Mouse (Mus musculus) cerebellum, postnatal 14 days (tissue): Measurements from ENCODE around the gene Cttnbp2nl.

Experiments used
- DNase-seq, 2 experiments: peaks; one replicate each; pipeline ENCODE4 v3.0.0; 2021; ENCODE audit warnings: mixed read lengths in 2 of 2

Cttnbp2nl gene

GRCm38 (mm10) chr3:105052937-105053697 is at the start of gene Cttnbp2nl:
Gene Cttnbp2nl (minus strand): TSS chr3:105053146.
- peak; percentile 100 for DNase-seq

- no peak for DNase-seq
Measured at GRCm38 (mm10) chr3:105100270-105100589, 47.3 kb upstream of the Cttnbp2nl start.

DNA sequence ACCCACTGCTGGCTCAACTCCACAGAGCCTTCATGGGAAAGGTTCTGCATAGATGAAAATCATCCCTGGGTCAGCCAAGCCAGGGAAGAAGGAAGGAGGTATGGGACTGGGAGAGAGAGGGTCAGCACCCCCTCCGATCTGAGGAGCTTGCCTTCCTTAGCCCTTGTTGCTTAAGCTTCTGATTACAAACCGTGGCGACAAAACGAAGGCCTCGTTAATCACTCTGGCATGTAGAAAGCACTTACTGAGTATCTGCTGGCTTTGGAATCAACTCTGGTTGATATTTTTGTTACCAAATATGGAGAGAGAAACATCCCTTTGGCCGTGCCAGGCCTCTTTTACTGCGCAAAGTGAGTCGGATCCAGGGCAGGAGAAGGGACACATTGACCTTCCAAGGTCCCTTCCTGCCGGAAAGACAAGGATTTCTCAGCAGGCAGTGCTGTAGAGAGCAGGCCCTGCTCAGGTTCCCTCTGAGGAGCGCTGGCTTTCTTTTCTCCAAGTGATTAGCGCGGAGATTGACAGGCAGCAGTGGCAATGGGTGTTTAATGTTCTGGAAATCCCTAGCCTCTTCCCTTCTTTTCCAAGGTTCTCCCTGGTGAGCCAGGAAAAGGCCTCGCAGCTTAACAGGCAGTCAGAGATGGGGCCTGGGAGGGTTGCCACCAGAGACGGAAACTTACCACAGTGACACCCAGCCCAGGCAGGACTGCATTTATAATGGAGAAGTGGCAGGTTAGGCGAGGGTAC is 46.8 kb upstream of the Cttnbp2nl start:
- no peak for DNase-seq

GRCm38 (mm10) chr3:105097581-105097980 is 44.6 kb upstream of the Cttnbp2nl start:
- DNase-seq = no peak

GRCm38 (mm10) chr3:105095026-105095425 is 42.1 kb upstream of the Cttnbp2nl start:
- DNase-seq = peak; percentile 48 to 61

DNA sequence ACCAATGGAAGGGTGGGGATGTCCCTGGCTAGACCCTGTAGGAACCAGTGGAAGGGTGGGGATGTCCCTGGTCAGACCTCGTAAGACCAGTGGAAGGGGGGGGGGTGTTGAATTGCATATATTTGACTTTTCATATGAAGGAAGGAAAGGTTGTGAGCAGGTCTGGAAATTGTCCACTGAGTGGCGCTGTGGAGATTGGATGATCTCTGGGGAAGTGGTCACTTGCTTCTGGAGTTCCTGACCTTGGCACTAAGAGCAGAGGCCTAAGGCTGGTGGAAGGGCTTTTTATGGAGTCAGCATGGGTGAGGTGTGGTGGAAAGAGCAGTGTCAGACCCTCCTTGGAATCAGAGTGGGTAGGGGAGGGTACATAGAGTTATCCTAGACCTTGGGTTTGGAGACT is 41.5 kb upstream of the Cttnbp2nl start:
- DNase-seq = peak; percentile 44 to 68

DNA sequence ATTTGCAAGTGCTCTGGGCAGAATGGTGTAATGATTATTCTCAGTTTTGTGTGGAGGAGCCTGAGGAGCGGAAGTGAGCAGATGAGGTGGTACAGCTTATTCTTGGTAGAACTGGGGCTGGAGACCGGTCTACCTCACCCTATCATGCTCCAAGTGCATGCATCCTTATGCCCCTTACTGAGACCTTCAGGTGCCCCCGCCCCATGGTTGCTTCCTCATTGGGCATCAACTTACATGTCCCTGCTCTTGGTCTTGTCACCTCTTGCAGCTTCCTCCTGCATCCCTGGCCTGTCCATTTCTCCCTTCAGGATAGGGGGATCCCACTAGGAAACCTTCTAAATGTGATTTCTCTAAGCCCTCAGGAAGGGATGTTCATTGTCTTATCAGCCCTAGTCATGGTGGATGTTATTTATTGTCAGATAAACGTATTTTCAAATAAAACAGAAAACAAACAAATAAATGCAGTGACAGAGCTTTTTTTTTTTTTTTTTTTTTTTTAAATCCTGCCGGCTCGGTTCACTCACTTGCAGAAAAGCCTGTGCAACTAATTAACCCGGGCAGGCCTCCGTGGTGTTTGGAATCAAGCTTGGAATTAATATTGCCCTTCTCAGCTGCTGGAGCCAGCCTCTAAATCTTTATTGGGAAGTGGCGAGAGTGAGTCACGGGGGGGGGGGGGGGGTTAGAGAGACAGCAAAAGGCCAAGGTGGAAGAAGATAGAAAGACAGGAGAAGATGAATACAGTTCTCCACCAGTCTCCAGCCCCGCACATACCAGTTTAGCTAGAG is 40.0 kb upstream of the Cttnbp2nl start:
- no peak for DNase-seq

DNA sequence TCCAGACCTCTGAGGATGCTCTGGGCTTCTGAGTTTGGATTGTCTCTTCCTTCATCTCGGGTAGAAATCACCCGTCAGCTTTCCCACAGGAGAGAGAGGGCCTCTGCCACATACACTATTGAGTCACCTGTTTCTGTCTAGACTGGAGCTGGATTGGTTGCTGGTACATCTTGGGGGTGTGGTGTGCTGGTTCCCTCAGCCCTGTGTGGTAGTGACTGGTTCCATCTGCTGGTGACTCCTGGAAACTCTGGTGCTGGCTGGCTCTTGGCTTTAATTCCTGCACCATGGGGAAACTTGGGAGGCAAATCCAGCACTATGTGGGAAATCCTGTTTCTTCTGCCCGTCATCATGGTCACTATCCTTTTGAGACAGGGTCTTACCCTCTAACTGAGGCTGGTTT is 38.0 kb upstream of the Cttnbp2nl start:
- DNase-seq = peak; percentile 55 to 67

DNA sequence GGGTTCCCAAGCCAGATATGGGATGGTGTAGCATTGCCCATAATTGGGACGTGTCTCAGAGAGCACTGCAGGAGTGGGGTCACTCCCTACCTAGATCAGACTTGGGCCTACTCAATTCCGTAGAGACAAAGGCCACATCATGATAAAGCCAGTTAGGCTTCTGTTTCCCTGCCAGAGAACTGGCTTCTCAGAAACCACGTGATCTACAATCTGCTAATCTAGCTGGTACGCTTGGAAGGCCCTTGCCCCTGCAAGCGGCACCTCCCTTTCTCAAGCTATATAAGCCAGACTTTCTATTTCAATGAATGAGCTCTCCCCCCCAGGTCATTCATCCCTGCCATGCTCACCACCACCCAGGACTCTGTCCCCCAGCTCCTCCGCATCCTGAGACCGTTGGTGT is 37.2 kb upstream of the Cttnbp2nl start:
- no peak for DNase-seq

- DNase-seq = no peak
Measured at GRCm38 (mm10) chr3:105088638-105089037, 35.7 kb upstream of the Cttnbp2nl start.

GRCm38 (mm10) chr3:105087344-105087743 is 34.4 kb upstream of the Cttnbp2nl start:
- DNase-seq = no peak

- DNase-seq = peak; percentile 87 to 90
Measured at GRCm38 (mm10) chr3:105078231-105078826, 25.4 kb upstream of the Cttnbp2nl start.

GRCm38 (mm10) chr3:105075796-105076195 is 22.9 kb upstream of the Cttnbp2nl start:
- DNase-seq = no peak

DNA sequence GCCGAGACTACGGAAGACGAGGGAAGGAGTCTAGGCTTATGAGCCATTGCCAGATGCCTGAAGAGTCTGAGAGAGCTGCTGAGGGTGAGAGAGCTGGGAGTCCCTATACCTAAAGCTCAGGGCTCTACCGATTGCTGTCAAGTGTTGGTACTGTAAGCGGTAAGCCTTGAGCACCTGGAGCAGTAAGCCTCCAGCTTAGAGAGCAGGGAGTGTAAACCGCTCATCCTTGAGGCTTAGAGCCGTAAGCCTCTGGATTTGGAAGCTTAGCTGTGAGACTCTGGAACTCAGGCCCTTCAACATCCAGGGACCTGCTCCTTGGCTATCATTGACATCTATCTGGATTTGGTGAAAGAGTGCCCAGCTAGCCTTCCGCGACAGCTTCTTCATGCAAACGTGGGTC is 19.6 kb upstream of the Cttnbp2nl start:
- no peak for DNase-seq

GRCm38 (mm10) chr3:105071251-105071650 is 18.3 kb upstream of the Cttnbp2nl start:
- no peak for DNase-seq

- DNase-seq = no peak
Measured at GRCm38 (mm10) chr3:105070553-105070952, 17.6 kb upstream of the Cttnbp2nl start.

DNA sequence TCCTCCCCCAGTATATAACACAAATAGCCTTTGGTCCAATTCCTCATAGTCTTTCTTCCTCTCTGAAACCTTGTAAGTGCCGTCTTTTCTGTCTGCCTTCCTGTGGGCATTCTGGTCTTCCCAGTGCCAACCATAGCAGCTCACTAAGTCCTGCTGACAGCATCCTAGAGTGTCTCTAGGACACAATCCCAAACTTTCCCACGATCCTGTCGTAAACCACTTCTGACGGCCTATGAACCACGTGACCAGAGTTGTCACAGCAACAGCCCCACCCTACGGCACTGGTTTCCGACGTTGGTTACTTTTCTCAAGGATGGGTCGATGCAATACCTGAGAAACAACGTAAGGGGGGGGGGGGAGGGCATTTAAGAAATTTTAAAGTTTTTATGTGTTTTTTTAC is 13.6 kb upstream of the Cttnbp2nl start, which contains the start of gene 4930564D02Rik:
Gene 4930564D02Rik (plus strand): TSS at position 301 of the 400 bp plus-strand sequence.
- no peak for DNase-seq

DNA sequence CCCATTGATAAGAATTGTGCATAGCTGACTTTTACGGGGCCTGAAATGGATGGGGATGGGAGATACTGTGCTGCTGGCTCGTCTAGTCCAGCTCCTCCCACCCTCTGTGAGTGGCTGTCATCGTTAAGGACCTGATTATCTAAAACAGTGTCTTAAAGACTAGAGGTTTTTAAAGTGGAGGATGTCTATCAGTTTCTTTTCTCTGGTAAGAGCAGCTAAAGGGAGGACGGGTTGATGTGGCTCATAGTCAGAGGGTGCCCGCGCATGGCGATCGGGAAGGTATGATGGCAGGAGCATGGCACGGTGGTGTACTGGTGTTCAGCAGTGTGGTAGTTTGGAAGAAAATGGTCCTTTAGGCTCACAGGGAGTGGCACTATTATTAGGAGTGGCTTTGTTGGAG is 9.7 kb upstream of the Cttnbp2nl start:
- DNase-seq = no peak

DNA sequence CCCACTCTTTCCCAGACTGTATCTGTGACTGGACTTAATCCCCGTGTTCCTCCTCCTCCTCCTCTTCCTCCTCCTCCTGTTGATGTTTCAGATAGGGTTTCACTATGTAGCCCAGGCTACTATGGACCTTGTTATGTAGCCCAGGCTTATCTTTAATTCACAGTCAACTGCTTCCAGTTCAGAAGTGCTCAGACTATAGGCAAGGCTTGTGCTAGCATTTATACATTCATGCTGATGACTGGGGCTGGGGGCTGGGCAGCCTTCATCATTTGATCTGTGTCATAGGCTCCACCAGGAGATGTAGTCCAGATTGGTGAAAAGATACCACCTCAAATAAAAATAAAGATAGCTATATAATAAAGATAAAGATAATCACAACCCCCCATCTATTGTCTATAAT is 9.0 kb upstream of the Cttnbp2nl start:
- DNase-seq = no peak

GRCm38 (mm10) chr3:105061496-105061895 is 8.6 kb upstream of the Cttnbp2nl start:
- DNase-seq = no peak

GRCm38 (mm10) chr3:105060992-105061391 is 8.0 kb upstream of the Cttnbp2nl start:
- DNase-seq = no peak

DNA sequence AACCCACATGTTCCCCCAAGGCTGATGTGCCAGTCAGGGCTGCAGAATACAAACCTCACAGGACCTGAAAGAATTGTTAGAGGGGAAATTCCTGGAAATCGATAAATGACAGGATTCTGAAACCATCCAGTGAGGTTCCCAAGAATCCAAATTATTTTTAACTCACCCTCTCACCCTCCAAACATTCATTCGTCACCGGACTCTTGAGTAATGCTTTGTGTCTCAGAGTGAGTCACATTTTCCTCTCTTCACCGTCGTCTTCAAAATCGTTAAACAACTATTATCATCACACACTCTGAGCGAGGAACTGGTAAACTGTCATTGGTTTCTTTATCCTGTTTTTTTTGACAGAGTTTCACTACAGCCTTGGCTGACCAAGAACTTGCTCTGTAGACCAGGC is 7.0 kb upstream of the Cttnbp2nl start:
- no peak for DNase-seq
